Mouse (Mus musculus) ES-Bruce4 (cell line): ENCODE measurements around the gene Hspe1. TPM values are rescaled to one million over a fixed set of nuclear protein-coding genes. Genes with fewer than 3 reads are reported as not detected.

ENCODE experiments used
- H3K27ac ChIP-seq: 2 replicates; pipeline ENCODE4 v1.5.1; 2012; ENCODE audit warnings: low read length, inconsistent platforms; ENCODE audit not compliant: insufficient read depth
- H3K27me3 ChIP-seq: 2 replicates; pipeline ENCODE4 v1.6.1; 2012; ENCODE audit warnings: mild to moderate bottlenecking, low read length, inconsistent platforms; ENCODE audit not compliant: control insufficient read depth, poor library complexity, insufficient read depth, severe bottlenecking
- H3K36me3 ChIP-seq: 2 replicates; pipeline ENCODE4 v1.6.1; 2012; ENCODE audit warnings: inconsistent platforms, mild to moderate bottlenecking, low read length, moderate library complexity; ENCODE audit not compliant: control insufficient read depth, poor library complexity, insufficient read depth, severe bottlenecking
- H3K4me1 ChIP-seq: one replicate; pipeline ENCODE4 v1.8.1; 2011; ENCODE audit warnings: low read length; ENCODE audit not compliant: control insufficient read depth, insufficient read depth
- H3K4me3 ChIP-seq: 2 replicates; pipeline ENCODE4 v1.5.1; 2011; ENCODE audit warnings: low read depth, mild to moderate bottlenecking, low read length
- H3K9ac ChIP-seq: 2 replicates; pipeline ENCODE4 v1.6.1; 2012; ENCODE audit warnings: low read depth, mild to moderate bottlenecking, inconsistent platforms; ENCODE audit not compliant: poor library complexity, severe bottlenecking
- H3K9me3 ChIP-seq: replicated peaks from 2 replicates; pipeline ENCODE4 v1.6.1; 2012; ENCODE audit warnings: mild to moderate bottlenecking, low read length, inconsistent platforms; ENCODE audit not compliant: control insufficient read depth, poor library complexity, insufficient read depth, severe bottlenecking
- CTCF ChIP-seq: IDR thresholded peaks from one replicate; pipeline ENCODE4 v1.8.1; 2011; ENCODE audit warnings: low read depth, low read length
- EP300 ChIP-seq: IDR thresholded peaks from 2 replicates; pipeline ENCODE4 v1.6.1; 2011; ENCODE audit warnings: low read depth, low read length; ENCODE audit not compliant: insufficient read depth
- POLR2A ChIP-seq: IDR thresholded peaks from one replicate; pipeline ENCODE4 v1.8.1; 2011; ENCODE audit warnings: low read length; ENCODE audit not compliant: insufficient read depth
- polyA plus RNA-seq: library from polyadenylated mRNA; stranded (reverse); fragments of >200 nt; gene quantifications from 2 replicates; pipeline ENCODE4 v1.2.4, GENCODE M21; 2011; ENCODE audit warnings: low read depth; ENCODE audit not compliant: missing spikeins, insufficient read depth, insufficient read length

Gene Hspe1
- polyA plus RNA-seq, 1 experiment: 622 TPM

- Histone ChIP-seq H3K36me3 (peaks cover 8% of the 10 kb centered on the region), H3K9ac (no peak overlapping the region)
- TF ChIP-seq EP300 (no peak), CTCF (no peak), POLR2A (no peak)
Observed at GRCm38 (mm10) chr1:55134301-55134700, 46.4 kb downstream of the Hspe1 start.

GRCm38 (mm10) chr1:55135846-55136245 lies 47.9 kb downstream of the Hspe1 start:
- H3K9me3 ChIP-seq: no peaks in the 10 kb centered on the region
- TF ChIP-seq EP300: no peak
- TF ChIP-seq POLR2A: no peak
- TF ChIP-seq CTCF: no peak
- H3K4me3 ChIP-seq: no peak overlapping the region
- H3K27me3 ChIP-seq: no peaks in the 10 kb centered on the region
- peaks cover 1% of the 10 kb centered on the region for H3K4me1 ChIP-seq
- no peak overlapping the region for H3K27ac ChIP-seq
- peaks cover 8% of the 10 kb centered on the region for H3K36me3 ChIP-seq
- H3K9ac ChIP-seq: no peak overlapping the region

More at GRCm38 (mm10) chr1:55134301-55134700, 46.4 kb downstream of the Hspe1 start:
- H3K4me1 ChIP-seq: peaks cover 1% of the 10 kb centered on the region
- H3K27me3 ChIP-seq: no peaks in the 10 kb centered on the region
- no peak overlapping the region for H3K4me3 ChIP-seq
- H3K9me3 ChIP-seq: no peaks in the 10 kb centered on the region
- H3K27ac ChIP-seq: no peak overlapping the region

Other genes with a start within 250 kb of the Hspe1 start
- gene Ankrd44, start 161.7 kb upstream of the Hspe1 start, polyA plus RNA-seq: 4.6 and 5.2 TPM in 2 replicates
- gene Sf3b1, start 60.7 kb upstream of the Hspe1 start, polyA plus RNA-seq: 277 and 314 TPM in 2 replicates
- gene Coq10b, start 35.4 kb upstream of the Hspe1 start, polyA plus RNA-seq: 21.2 and 27.1 TPM in 2 replicates
- 626 and 704 TPM in 2 replicates for gene Hspd1, start 111 bp downstream of the Hspe1 start, polyA plus RNA-seq
- 77.2 and 83.5 TPM in 2 replicates for gene Mob4, start 43.1 kb downstream of the Hspe1 start, polyA plus RNA-seq
- gene Rftn2, start 138.7 kb downstream of the Hspe1 start, polyA plus RNA-seq: 0.41 and 0.43 TPM in 2 replicates
- 4.4 and 4.7 TPM in 2 replicates for gene Mars2, start 149.0 kb downstream of the Hspe1 start, polyA plus RNA-seq